Mouse (Mus musculus) stomach, embryonic 14.5 days (tissue): ENCODE results near the gene Zbtb12. TPM values are rescaled to one million over a fixed set of nuclear protein-coding genes. Genes with fewer than 3 reads are reported as not detected.
"Not testable (repeated sequence)": the region's sequence is repeated elsewhere in the genome, so short reads cannot be mapped to it uniquely, and the experiment has no call there.

Experiments
- ATAC-seq: fragments of 200-750 bp; cut with Nextera tagmentation; 2 replicates; pipeline ENCODE4 v1.8.0; 2017; ENCODE audit warnings: low read depth, moderate TSS enrichment; ENCODE audit not compliant: insufficient number of reproducible peaks, insufficient read depth, low FRiP score
- H3K27ac ChIP-seq: fragments of 300-500 bp; sonication (generic); 2 replicates; pipeline ENCODE4 v1.5.1; 2014; ENCODE audit warnings: mild to moderate bottlenecking, low read length, moderate library complexity, mixed read lengths
- H3K27me3 ChIP-seq: fragments of 300-500 bp; sonication (generic); 2 replicates; pipeline ENCODE4 v1.6.1; 2014; ENCODE audit warnings: low read length, control low read depth, mixed read lengths; ENCODE audit not compliant: control insufficient read depth, insufficient read depth
- H3K36me3 ChIP-seq: fragments of 300-500 bp; sonication (generic); 2 replicates; pipeline ENCODE4 v1.6.1; 2014; ENCODE audit warnings: mild to moderate bottlenecking, control low read depth, low read length, moderate library complexity, mixed read lengths; ENCODE audit not compliant: control insufficient read depth, insufficient read depth
- H3K4me1 ChIP-seq: fragments of 300-500 bp; sonication (generic); 2 replicates; pipeline ENCODE4 v1.6.1; 2014; ENCODE audit warnings: low read length, control low read depth, mixed read lengths; ENCODE audit not compliant: control insufficient read depth, insufficient read depth
- H3K4me2 ChIP-seq: fragments of 300-500 bp; sonication (generic); replicated peaks from 2 replicates; pipeline ENCODE4 v1.6.1; 2014; ENCODE audit warnings: low read depth, low read length, control low read depth
- H3K4me3 ChIP-seq: fragments of 300-500 bp; sonication (generic); 2 replicates; pipeline ENCODE4 v1.5.1; 2014; ENCODE audit warnings: low read depth, low read length, control low read depth
- H3K9ac ChIP-seq: fragments of 300-500 bp; sonication (generic); replicated peaks from 2 replicates; pipeline ENCODE4 v1.6.1; 2014; ENCODE audit warnings: low read depth, mild to moderate bottlenecking, control low read depth, low read length, moderate library complexity, mixed read lengths
- H3K9me3 ChIP-seq: fragments of 300-500 bp; sonication (generic); 2 replicates; pipeline ENCODE4 v1.6.1; 2016; ENCODE audit warnings: low read depth, low read length, control low read depth; ENCODE audit not compliant: control insufficient read depth
- WGBS: fragments of 180-500 bp; shearing (Covaris S2); extraction: QIAGEN DNeasy Blood & Tissue Kit; methylation state at CpG from one replicate; pipeline ENCODE4 v1.1.7; 2014; 5-methylcytosine and 5-hydroxymethylcytosine counted together
- polyA plus RNA-seq: library from polyadenylated mRNA; unstranded; fragments of >200 nt; fragmentation: Nextera tagmentation; extraction: Ambion mirVana; gene quantifications from 2 replicates; pipeline ENCODE4 v1.2.1, GENCODE M21; 2014

Gene Zbtb12
- polyA plus RNA-seq = 0.87 and 1.2 TPM in 2 replicates

GRCm38 (mm10) chr17:34879336-34879879, at the start of gene Zbtb12:
Zbtb12 (plus strand) TSS chr17:34879483.
- Histone ChIP-seq H3K27ac (no peak within 1 kb of the TSS), H3K4me2 (no peak within 1 kb of the TSS), H3K9ac (no peak within 1 kb of the TSS), H3K4me1 (0 out of 2 replicates have a peak, but pooled peaks cover 3% of the 10 kb centered on the region), H3K4me3 (no peak within 1 kb of the TSS), H3K36me3 (no peaks in the 10 kb centered on the region), H3K27me3 (no peaks in the 10 kb centered on the region), H3K9me3 (no peaks in the 10 kb centered on the region)
- 56% methylated on average over 11 of the region's 11 CpGs for WGBS
- ATAC-seq = no peak

GRCm38 (mm10) chr17:34830776-34831175, 48.5 kb upstream of the Zbtb12 start:
- H3K4me1 ChIP-seq, H3K9ac ChIP-seq, H3K36me3 ChIP-seq, H3K27ac ChIP-seq, ATAC-seq, H3K4me3 ChIP-seq, H3K4me2 ChIP-seq, H3K27me3 ChIP-seq, H3K9me3 ChIP-seq: not testable (repeated sequence)
- WGBS = 84% methylated on average over 1 of the region's 1 CpGs

- Histone ChIP-seq H3K4me2 (peak overlapping the region; percentile 90), H3K4me1 (peaks cover 17% of the 10 kb centered on the region), H3K4me3 (peak overlapping the region; percentile 63), H3K27me3 (no peaks in the 10 kb centered on the region), H3K27ac (0 out of 2 replicates have a peak overlapping the region, but pooled peaks have one; percentile 61), H3K36me3 (peaks cover 23% of the 10 kb centered on the region), H3K9me3 (no peaks in the 10 kb centered on the region), H3K9ac (peak overlapping the region; percentile 45)
- ATAC-seq = peak; percentile 77
- WGBS = 4% methylated on average over 48 of the region's 48 CpGs
Measured at GRCm38 (mm10) chr17:34836155-34836855, 43.0 kb upstream of the Zbtb12 start.

- ATAC-seq = peak; percentile 93
- no peaks in the 10 kb centered on the region for H3K9me3 ChIP-seq
- 0 out of 2 replicates have a peak within 1 kb of the TSS, but pooled peaks have one; percentile 61 for H3K27ac ChIP-seq
- H3K36me3 ChIP-seq = peaks cover 28% of the 10 kb centered on the region
- H3K9ac ChIP-seq = peak within 1 kb of the TSS; percentile 50
- WGBS = under 1% methylated on average over 40 of the region's 40 CpGs
- H3K4me3 ChIP-seq = peak within 1 kb of the TSS; percentile 63
- H3K4me2 ChIP-seq = peak within 1 kb of the TSS; percentile 93
- peaks cover 17% of the 10 kb centered on the region for H3K4me1 ChIP-seq
- no peaks in the 10 kb centered on the region for H3K27me3 ChIP-seq
Measured at GRCm38 (mm10) chr17:34836856-34837221, 42.4 kb upstream of the Zbtb12 start, which contains the start of the genes Stk19 and Dxo. Stk19 (minus strand) TSS chr17:34836945. Dxo (plus strand) TSS chr17:34837019.

GRCm38 (mm10) chr17:34837464-34838324, 41.6 kb upstream of the Zbtb12 start:
- Histone ChIP-seq H3K9me3 (no peaks in the 10 kb centered on the region), H3K36me3 (peaks cover 33% of the 10 kb centered on the region)
- 35% methylated on average over 43 of the region's 43 CpGs for WGBS

GRCm38 (mm10) chr17:34838785-34839184, 40.5 kb upstream of the Zbtb12 start:
- H3K9me3 ChIP-seq = no peaks in the 10 kb centered on the region
- H3K36me3 ChIP-seq = peaks cover 40% of the 10 kb centered on the region
- H3K27me3 ChIP-seq = no peaks in the 10 kb centered on the region
- H3K4me3 ChIP-seq = no peak overlapping the region
- H3K4me2 ChIP-seq = no peak overlapping the region
- no peak overlapping the region for H3K27ac ChIP-seq
- H3K9ac ChIP-seq = no peak overlapping the region
- peaks cover 17% of the 10 kb centered on the region for H3K4me1 ChIP-seq
- 88% methylated on average over 7 of the region's 7 CpGs for WGBS
- no peak for ATAC-seq

More at GRCm38 (mm10) chr17:34837464-34838324, 41.6 kb upstream of the Zbtb12 start:
- Histone ChIP-seq H3K4me2 (peak overlapping the region; percentile 93), H3K9ac (peak overlapping the region; percentile 50), H3K27ac (0 out of 2 replicates have a peak overlapping the region, but pooled peaks have one; percentile 4), H3K4me1 (peaks cover 17% of the 10 kb centered on the region), H3K27me3 (no peaks in the 10 kb centered on the region), H3K4me3 (peak overlapping the region; percentile 63)
- peak; percentile 15; the same call in 1 of the 2 replicates for ATAC-seq

GRCm38 (mm10) chr17:34840736-34841307, 38.5 kb upstream of the Zbtb12 start:
- Histone ChIP-seq H3K4me2 (no peak overlapping the region), H3K9ac (no peak overlapping the region), H3K4me3 (no peak overlapping the region), H3K27ac (no peak overlapping the region), H3K4me1 (peaks cover 13% of the 10 kb centered on the region), H3K27me3 (no peaks in the 10 kb centered on the region), H3K36me3 (peaks cover 47% of the 10 kb centered on the region), H3K9me3 (no peaks in the 10 kb centered on the region)
- no peak for ATAC-seq
- WGBS = 87% methylated on average over 6 of the region's 6 CpGs

GRCm38 (mm10) chr17:34844884-34845283, 34.4 kb upstream of the Zbtb12 start:
- Histone ChIP-seq H3K27me3 (no peaks in the 10 kb centered on the region), H3K9ac (no peak overlapping the region), H3K9me3 (no peaks in the 10 kb centered on the region), H3K4me1 (0 out of 2 replicates have a peak, but pooled peaks cover 2% of the 10 kb centered on the region), H3K4me2 (no peak overlapping the region), H3K36me3 (peaks cover 51% of the 10 kb centered on the region), H3K27ac (no peak overlapping the region), H3K4me3 (no peak overlapping the region)
- 91% methylated on average over 13 of the region's 13 CpGs for WGBS
- no peak for ATAC-seq
